Comparison of ENCODE assay signal across 11 mouse cellular contexts in genomic region chr5:111812581-111812980, GRCm38 (mm10).
A peak's percentile ranks its signal among the peaks of the same experiment; 100 is the strongest.
DNase-seq lines count a peak whose midpoint lies in the region; ATAC-seq and TF ChIP-seq lines count a peak whose summit lies in the region.
"Had no signal": no experiment of that assay in that cellular context is flagged by ENCODE, and none has a peak within 500 bp of the region (broad histone marks: within the 10 kb centered on the region; RNA-seq: fewer than 3 reads in every experiment).

No protein-coding gene starts in this region.

- H3K4me3 ChIP-seq in lung, postnatal 0 days (ENCODE audit: low read depth, low read length): no peak overlapping the region
- no peak overlapping the region for H3K4me3 ChIP-seq in hindbrain, embryonic 12.5 days
- no peak overlapping the region for H3K4me3 ChIP-seq in midbrain, embryonic 14.5 days (replicated peaks; ENCODE audit: low read depth, low read length)
- H3K4me3 ChIP-seq: kidney, embryonic 15.5 days; megakaryocyte, embryonic 14.5 days had no signal

- no peak overlapping the region for H3K9ac ChIP-seq in lung, postnatal 0 days (replicated peaks; ENCODE audit: low read depth)
- no peak overlapping the region for H3K9ac ChIP-seq in hindbrain, embryonic 12.5 days
- no peak overlapping the region for H3K9ac ChIP-seq in midbrain, embryonic 14.5 days (replicated peaks; ENCODE audit: low read length)
- H3K9ac ChIP-seq: kidney, embryonic 15.5 days had no signal

- WGBS in lung, postnatal 0 days: 27% methylated on average over 7 of the region's 7 CpGs
- 53% methylated on average over 7 of the region's 7 CpGs for WGBS in hindbrain, embryonic 12.5 days
- 30% methylated on average over 7 of the region's 7 CpGs for WGBS in midbrain, embryonic 14.5 days

- no peak overlapping the region for H3K4me2 ChIP-seq in lung, postnatal 0 days (replicated peaks; ENCODE audit: low read depth, low read length)
- H3K4me2 ChIP-seq in hindbrain, embryonic 12.5 days (replicated peaks): no peak overlapping the region
- H3K4me2 ChIP-seq in midbrain, embryonic 14.5 days (ENCODE audit: low read length): no peak overlapping the region
- H3K4me2 ChIP-seq: kidney, embryonic 15.5 days had no signal

- no peak for TF ChIP-seq EP300 in lung, postnatal 0 days (IDR thresholded peaks at IDR 0.05)

- no peaks in the 10 kb centered on the region for H3K36me3 ChIP-seq in lung, postnatal 0 days (ENCODE audit: insufficient read depth, low read length)
- H3K36me3 ChIP-seq in hindbrain, embryonic 12.5 days: no peaks in the 10 kb centered on the region
- H3K36me3 ChIP-seq in midbrain, embryonic 14.5 days (ENCODE audit: control insufficient read depth, insufficient read depth, low read length): no peaks in the 10 kb centered on the region
- H3K36me3 ChIP-seq: kidney, embryonic 15.5 days had no signal

- peak; percentile 61 for ATAC-seq in lung, postnatal 0 days
- ATAC-seq in hindbrain, embryonic 12.5 days (ENCODE audit: low FRiP score): 0 out of 2 replicates have a peak, but pooled peaks have one; percentile 18
- no peak for ATAC-seq in midbrain, embryonic 14.5 days (ENCODE audit: low FRiP score, low TSS enrichment)
- no peak for ATAC-seq in megakaryocyte-erythroid progenitor cell, adult 5-6 weeks (replicated peaks; ENCODE audit: low FRiP score, low TSS enrichment, poor library complexity, severe bottlenecking)

- no peak overlapping the region for H3K27ac ChIP-seq in lung, postnatal 0 days (ENCODE audit: low read length)
- peak overlapping the region; percentile 44; the same call in 1 of the 2 replicates for H3K27ac ChIP-seq in hindbrain, embryonic 12.5 days
- H3K27ac ChIP-seq in midbrain, embryonic 14.5 days (replicated peaks; ENCODE audit: low read depth, low read length): no peak overlapping the region
- H3K27ac ChIP-seq: kidney, embryonic 15.5 days had no signal

- TF ChIP-seq CTCF in lung, postnatal 0 days (IDR thresholded peaks at IDR 0.05): no peak

- peak; percentile 58 for DNase-seq in gastrocnemius, adult 18-20 months (ENCODE audit: low spot score)
- DNase-seq in gastrocnemius, postnatal 10 days: no peak
- DNase-seq in lung, postnatal 0 days (ENCODE audit: low spot score): peak; percentile 69
- DNase-seq in lung, postnatal 25 days (ENCODE audit: low spot score): no peak
- peak; percentile 48 for DNase-seq in midbrain, embryonic 14.5 days
- DNase-seq in frontal cortex, adult 2 months (ENCODE audit: extremely low spot score in 1 of 2, low spot score in 1 of 2): no peak
- DNase-seq: B cell, adult 2 months had no signal

- no peaks in the 10 kb centered on the region for H3K9me3 ChIP-seq in lung, postnatal 0 days (ENCODE audit: low read length)
- H3K9me3 ChIP-seq in hindbrain, embryonic 12.5 days (replicated peaks): no peaks in the 10 kb centered on the region
- H3K9me3 ChIP-seq in midbrain, embryonic 14.5 days (ENCODE audit: control insufficient read depth, low read length): no peaks in the 10 kb centered on the region
- H3K9me3 ChIP-seq: kidney, embryonic 15.5 days; megakaryocyte, embryonic 14.5 days had no signal

- no peaks in the 10 kb centered on the region for H3K4me1 ChIP-seq in lung, postnatal 0 days (ENCODE audit: insufficient read depth, low read depth, low read length)
- peaks cover 24% of the 10 kb centered on the region for H3K4me1 ChIP-seq in hindbrain, embryonic 12.5 days
- peaks cover 10% of the 10 kb centered on the region for H3K4me1 ChIP-seq in midbrain, embryonic 14.5 days (ENCODE audit: control insufficient read depth, insufficient read depth, low read length)
- H3K4me1 ChIP-seq: megakaryocyte, embryonic 14.5 days had no signal

- H3K27me3 ChIP-seq in lung, postnatal 0 days (replicated peaks; ENCODE audit: insufficient read depth, low read length): no peaks in the 10 kb centered on the region
- H3K27me3 ChIP-seq in hindbrain, embryonic 12.5 days: no peaks in the 10 kb centered on the region
- H3K27me3 ChIP-seq in midbrain, embryonic 14.5 days (ENCODE audit: control insufficient read depth, insufficient read depth, low read length): no peaks in the 10 kb centered on the region

Comparison
In these comparisons a context has a peak if more than half of its experiments do, and no peak if none do; other contexts are left out.
1. DNase-seq: peak in gastrocnemius, adult 18-20 months (single experiment), lung, postnatal 0 days (single experiment) and midbrain, embryonic 14.5 days (single experiment); none in gastrocnemius, postnatal 10 days (single experiment), lung, postnatal 25 days (single experiment) and frontal cortex, adult 2 months (0 of 2).
2. ATAC-seq: peak in lung, postnatal 0 days (single experiment) and hindbrain, embryonic 12.5 days (single experiment); none in midbrain, embryonic 14.5 days (single experiment) and megakaryocyte-erythroid progenitor cell, adult 5-6 weeks (single experiment).